Mouse (Mus musculus) left cerebral cortex, adult 8-10 months (tissue): ENCODE data around the gene Dpysl4. TPM values are rescaled to one million over a fixed set of nuclear protein-coding genes. Genes with fewer than 3 reads are reported as not detected.

Experiments used
- DNase-seq, 2 experiments: peaks; one replicate each; pipeline ENCODE4 v3.0.0; 2022; ENCODE audit warnings: low spot score in 2 of 2
- total RNA-seq, 4 experiments: library from RNA; stranded (reverse); gene quantifications; 2 replicates each; pipeline ENCODE4 v1.2.4; 2022

Gene Dpysl4
- total RNA-seq, 4 experiments from 2014 or later = 45.5 to 50.1 (median 46.9) TPM

GRCm38 (mm10) chr7:139147360-139147759 is 61.6 kb downstream of the Dpysl4 start:
- DNase-seq = no peak

GRCm38 (mm10) chr7:139149373-139149772 is 63.6 kb downstream of the Dpysl4 start:
- DNase-seq = peak in 1 of 2 experiments; percentile 72

DNA sequence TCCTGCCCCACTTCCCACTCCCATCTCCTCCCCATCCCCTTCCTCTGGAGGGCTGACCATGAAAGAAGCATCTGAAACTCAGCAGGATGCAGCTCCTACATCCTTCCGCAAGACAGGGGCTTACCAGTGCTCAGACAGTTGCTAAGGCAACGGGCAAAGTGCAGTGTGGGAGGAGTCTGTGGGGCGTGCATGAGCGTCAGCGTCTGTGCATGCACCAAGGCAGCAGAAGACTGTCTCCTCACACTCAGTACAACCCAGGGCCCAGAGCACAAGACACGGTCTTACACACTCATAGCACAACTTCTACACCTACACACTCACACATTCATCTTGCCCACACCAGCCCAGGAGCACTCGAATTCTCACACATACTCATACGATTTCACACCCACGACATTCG is 65.3 kb downstream of the Dpysl4 start:
- DNase-seq = peak in 1 of 2 experiments; percentile 76

Other genes starting within 250 kb of the Dpysl4 start
- 10 to 100 TPM; 72.2 to 79.4 (median 77.6) TPM for gene Ppp2r2d, start 239.9 kb upstream of the Dpysl4 start, total RNA-seq
- gene Mapk1ip1, start 239.7 kb upstream of the Dpysl4 start, total RNA-seq = 10 to 100 TPM; 42.0 to 47.8 (median 44.3) TPM
- 100 to 1,000 TPM; 129 to 161 (median 140) TPM for gene Bnip3, start 176.5 kb upstream of the Dpysl4 start, total RNA-seq
- 10 to 100 TPM; 43.6 to 52.7 (median 51.6) TPM for gene Jakmip3, start 145.3 kb upstream of the Dpysl4 start, total RNA-seq
- gene Lrrc27, start 127.0 kb downstream of the Dpysl4 start, total RNA-seq = 10 to 100 TPM in 1 of 4 experiments, 1 to 10 TPM in 3; 7.4 to 13.7 (median 8.4) TPM
- 100 to 1,000 TPM; 175 to 186 (median 183) TPM for gene Stk32c, start 127.3 kb downstream of the Dpysl4 start, total RNA-seq
- 10 to 100 TPM; 16.8 to 18.3 (median 17.7) TPM for gene Pwwp2b, start 162.5 kb downstream of the Dpysl4 start, total RNA-seq